Mouse (Mus musculus): ENCODE data around the gene Zcchc2. TPM values are rescaled to one million over a fixed set of nuclear protein-coding genes. Genes with fewer than 3 reads are reported as not detected.

Zcchc2 gene
- polyA plus RNA-seq, 1 experiment from 2014 or later = 2.5 TPM

- H3K36me3 ChIP-seq (ENCODE audit: control insufficient read depth, insufficient read depth, low read length) = no peaks in the 10 kb centered on the region; the same call in 1 of the 2 replicates
- no peaks in the 10 kb centered on the region for H3K9me3 ChIP-seq (ENCODE audit: control insufficient read depth, low read length)
- no peaks in the 10 kb centered on the region for H3K4me1 ChIP-seq (replicated peaks; ENCODE audit: control insufficient read depth, insufficient read depth, low read length)
- H3K4me3 ChIP-seq (ENCODE audit: low read depth, low read length) = no peak overlapping the region
- H3K9ac ChIP-seq (ENCODE audit: low read length) = no peak overlapping the region
- H3K27ac ChIP-seq (ENCODE audit: low read depth, low read length) = no peak overlapping the region
- H3K4me2 ChIP-seq (ENCODE audit: low read depth, low read length, severe bottlenecking) = no peak overlapping the region
- H3K27me3 ChIP-seq (ENCODE audit: control insufficient read depth, insufficient read depth, low read length) = no peaks in the 10 kb centered on the region
- WGBS = 60% methylated on average over 6 of the region's 6 CpGs
- no peak for ATAC-seq (replicated peaks; ENCODE audit: low FRiP score)
- no peak for DNase-seq (ENCODE audit: low spot score)
Observed at GRCm38 (mm10) chr1:106019854-106020253, 29.6 kb downstream of the Zcchc2 start.

GRCm38 (mm10) chr1:106022998-106023397 is 32.8 kb downstream of the Zcchc2 start:
- Histone ChIP-seq H3K4me1 (replicated peaks; ENCODE audit: control insufficient read depth, insufficient read depth, low read length) (no peaks in the 10 kb centered on the region), H3K27ac (ENCODE audit: low read depth, low read length) (no peak overlapping the region), H3K9me3 (ENCODE audit: control insufficient read depth, low read length) (no peaks in the 10 kb centered on the region), H3K27me3 (ENCODE audit: control insufficient read depth, insufficient read depth, low read length) (no peaks in the 10 kb centered on the region), H3K36me3 (ENCODE audit: control insufficient read depth, insufficient read depth, low read length) (no peaks in the 10 kb centered on the region; the same call in 1 of the 2 replicates), H3K9ac (ENCODE audit: low read length) (no peak overlapping the region), H3K4me2 (ENCODE audit: low read depth, low read length, severe bottlenecking) (no peak overlapping the region), H3K4me3 (ENCODE audit: low read depth, low read length) (no peak overlapping the region)
- 90% methylated on average over 1 of the region's 1 CpGs for WGBS
- ATAC-seq (replicated peaks; ENCODE audit: low FRiP score) = no peak
- DNase-seq (ENCODE audit: low spot score) = no peak

- Histone ChIP-seq H3K9me3 (ENCODE audit: control insufficient read depth, low read length) (no peaks in the 10 kb centered on the region), H3K4me1 (replicated peaks; ENCODE audit: control insufficient read depth, insufficient read depth, low read length) (no peaks in the 10 kb centered on the region), H3K27me3 (ENCODE audit: control insufficient read depth, insufficient read depth, low read length) (no peaks in the 10 kb centered on the region), H3K36me3 (ENCODE audit: control insufficient read depth, insufficient read depth, low read length) (no peaks in the 10 kb centered on the region), H3K27ac (ENCODE audit: low read depth, low read length) (no peak overlapping the region), H3K4me2 (ENCODE audit: low read depth, low read length, severe bottlenecking) (no peak overlapping the region), H3K9ac (ENCODE audit: low read length) (no peak overlapping the region), H3K4me3 (ENCODE audit: low read depth, low read length) (no peak overlapping the region)
- WGBS = 96% methylated on average over 2 of the region's 2 CpGs
- DNase-seq (ENCODE audit: low spot score) = no peak
- ATAC-seq (replicated peaks; ENCODE audit: low FRiP score) = no peak
Observed at GRCm38 (mm10) chr1:106024254-106024653, 34.0 kb downstream of the Zcchc2 start.

- Histone ChIP-seq H3K36me3 (ENCODE audit: control insufficient read depth, insufficient read depth, low read length) (no peaks in the 10 kb centered on the region), H3K27ac (ENCODE audit: low read depth, low read length) (no peak overlapping the region), H3K4me3 (ENCODE audit: low read depth, low read length) (no peak overlapping the region), H3K9me3 (ENCODE audit: control insufficient read depth, low read length) (no peaks in the 10 kb centered on the region), H3K27me3 (ENCODE audit: control insufficient read depth, insufficient read depth, low read length) (no peaks in the 10 kb centered on the region), H3K9ac (ENCODE audit: low read length) (no peak overlapping the region), H3K4me2 (ENCODE audit: low read depth, low read length, severe bottlenecking) (no peak overlapping the region), H3K4me1 (replicated peaks; ENCODE audit: control insufficient read depth, insufficient read depth, low read length) (no peaks in the 10 kb centered on the region)
- 95% methylated on average over 3 of the region's 3 CpGs for WGBS
- DNase-seq (ENCODE audit: low spot score) (no peak), ATAC-seq (replicated peaks; ENCODE audit: low FRiP score) (no peak)
Observed at GRCm38 (mm10) chr1:106024778-106025177, 34.6 kb downstream of the Zcchc2 start.

- no peaks in the 10 kb centered on the region; the same call in 1 of the 2 replicates for H3K36me3 ChIP-seq (ENCODE audit: control insufficient read depth, insufficient read depth, low read length)
- no peak overlapping the region for H3K9ac ChIP-seq (ENCODE audit: low read length)
- no peak for DNase-seq (ENCODE audit: low spot score)
- no peaks in the 10 kb centered on the region for H3K27me3 ChIP-seq (ENCODE audit: control insufficient read depth, insufficient read depth, low read length)
- no peak overlapping the region for H3K27ac ChIP-seq (ENCODE audit: low read depth, low read length)
- WGBS = 94% methylated on average over 15 of the region's 15 CpGs
- H3K9me3 ChIP-seq (ENCODE audit: control insufficient read depth, low read length) = no peaks in the 10 kb centered on the region
- H3K4me1 ChIP-seq (replicated peaks; ENCODE audit: control insufficient read depth, insufficient read depth, low read length) = no peaks in the 10 kb centered on the region
- H3K4me2 ChIP-seq (ENCODE audit: low read depth, low read length, severe bottlenecking) = no peak overlapping the region
- no peak for ATAC-seq (replicated peaks; ENCODE audit: low FRiP score)
- no peak overlapping the region for H3K4me3 ChIP-seq (ENCODE audit: low read depth, low read length)
Observed at GRCm38 (mm10) chr1:106029769-106030168, 39.6 kb downstream of the Zcchc2 start.

- H3K9me3 ChIP-seq (ENCODE audit: control insufficient read depth, low read length) = no peaks in the 10 kb centered on the region
- DNase-seq (ENCODE audit: low spot score) = no peak
- no peak overlapping the region for H3K4me2 ChIP-seq (ENCODE audit: low read depth, low read length, severe bottlenecking)
- no peak overlapping the region for H3K27ac ChIP-seq (ENCODE audit: low read depth, low read length)
- H3K27me3 ChIP-seq (ENCODE audit: control insufficient read depth, insufficient read depth, low read length) = no peaks in the 10 kb centered on the region
- H3K4me3 ChIP-seq (ENCODE audit: low read depth, low read length) = no peak overlapping the region
- no peaks in the 10 kb centered on the region for H3K4me1 ChIP-seq (replicated peaks; ENCODE audit: control insufficient read depth, insufficient read depth, low read length)
- no peaks in the 10 kb centered on the region; the same call in 1 of the 2 replicates for H3K36me3 ChIP-seq (ENCODE audit: control insufficient read depth, insufficient read depth, low read length)
- ATAC-seq (replicated peaks; ENCODE audit: low FRiP score) = no peak
- no peak overlapping the region for H3K9ac ChIP-seq (ENCODE audit: low read length)
- WGBS = 94% methylated on average over 10 of the region's 10 CpGs
Observed at GRCm38 (mm10) chr1:106030331-106030730, 40.1 kb downstream of the Zcchc2 start.

GRCm38 (mm10) chr1:106030886-106031285 is 40.7 kb downstream of the Zcchc2 start:
- no peak overlapping the region for H3K4me3 ChIP-seq (ENCODE audit: low read depth, low read length)
- H3K27me3 ChIP-seq (ENCODE audit: control insufficient read depth, insufficient read depth, low read length) = no peaks in the 10 kb centered on the region
- H3K4me2 ChIP-seq (ENCODE audit: low read depth, low read length, severe bottlenecking) = no peak overlapping the region
- no peak overlapping the region for H3K27ac ChIP-seq (ENCODE audit: low read depth, low read length)
- H3K9me3 ChIP-seq (ENCODE audit: control insufficient read depth, low read length) = no peaks in the 10 kb centered on the region
- H3K9ac ChIP-seq (ENCODE audit: low read length) = no peak overlapping the region
- no peaks in the 10 kb centered on the region; the same call in 1 of the 2 replicates for H3K36me3 ChIP-seq (ENCODE audit: control insufficient read depth, insufficient read depth, low read length)
- DNase-seq (ENCODE audit: low spot score) (no peak), ATAC-seq (replicated peaks; ENCODE audit: low FRiP score) (no peak)
- 96% methylated on average over 2 of the region's 2 CpGs for WGBS
- no peaks in the 10 kb centered on the region for H3K4me1 ChIP-seq (replicated peaks; ENCODE audit: control insufficient read depth, insufficient read depth, low read length)

GRCm38 (mm10) chr1:106031908-106032307 is 41.7 kb downstream of the Zcchc2 start:
- H3K4me1 ChIP-seq (replicated peaks; ENCODE audit: control insufficient read depth, insufficient read depth, low read length) = no peaks in the 10 kb centered on the region
- no peaks in the 10 kb centered on the region for H3K27me3 ChIP-seq (ENCODE audit: control insufficient read depth, insufficient read depth, low read length)
- no peak overlapping the region for H3K27ac ChIP-seq (ENCODE audit: low read depth, low read length)
- no peak overlapping the region for H3K9ac ChIP-seq (ENCODE audit: low read length)
- no peak for ATAC-seq (replicated peaks; ENCODE audit: low FRiP score)
- WGBS = 64% methylated on average over 6 of the region's 6 CpGs
- H3K4me3 ChIP-seq (ENCODE audit: low read depth, low read length) = no peak overlapping the region
- DNase-seq (ENCODE audit: low spot score) = no peak
- no peaks in the 10 kb centered on the region; the same call in 1 of the 2 replicates for H3K36me3 ChIP-seq (ENCODE audit: control insufficient read depth, insufficient read depth, low read length)
- H3K4me2 ChIP-seq (ENCODE audit: low read depth, low read length, severe bottlenecking) = no peak overlapping the region
- H3K9me3 ChIP-seq (ENCODE audit: control insufficient read depth, low read length) = no peaks in the 10 kb centered on the region

- Histone ChIP-seq H3K27me3 (ENCODE audit: control insufficient read depth, insufficient read depth, low read length) (no peaks in the 10 kb centered on the region), H3K27ac (ENCODE audit: low read depth, low read length) (no peak overlapping the region), H3K9me3 (ENCODE audit: control insufficient read depth, low read length) (no peaks in the 10 kb centered on the region), H3K9ac (ENCODE audit: low read length) (no peak overlapping the region), H3K4me1 (replicated peaks; ENCODE audit: control insufficient read depth, insufficient read depth, low read length) (no peaks in the 10 kb centered on the region), H3K4me2 (ENCODE audit: low read depth, low read length, severe bottlenecking) (no peak overlapping the region), H3K36me3 (ENCODE audit: control insufficient read depth, insufficient read depth, low read length) (no peaks in the 10 kb centered on the region; the same call in 1 of the 2 replicates), H3K4me3 (ENCODE audit: low read depth, low read length) (no peak overlapping the region)
- DNase-seq (ENCODE audit: low spot score) = no peak
- 77% methylated on average over 7 of the region's 7 CpGs for WGBS
- no peak for ATAC-seq (replicated peaks; ENCODE audit: low FRiP score)
Observed at GRCm38 (mm10) chr1:106034776-106035175, 44.6 kb downstream of the Zcchc2 start.

All from forebrain, embryonic 11.5 days (tissue).